Mouse (Mus musculus): ENCODE results near the gene Bloc1s6. TPM values are rescaled to one million over a fixed set of nuclear protein-coding genes. Genes with fewer than 3 reads are reported as not detected.
A peak's percentile ranks its signal among the peaks of the same experiment; 100 is the strongest.

Gene Bloc1s6
- 66.6 and 69.0 TPM in 2 replicates for polyA plus RNA-seq (2014; fragmentation: Nextera tagmentation; extraction: Ambion mirVana)

DNA sequence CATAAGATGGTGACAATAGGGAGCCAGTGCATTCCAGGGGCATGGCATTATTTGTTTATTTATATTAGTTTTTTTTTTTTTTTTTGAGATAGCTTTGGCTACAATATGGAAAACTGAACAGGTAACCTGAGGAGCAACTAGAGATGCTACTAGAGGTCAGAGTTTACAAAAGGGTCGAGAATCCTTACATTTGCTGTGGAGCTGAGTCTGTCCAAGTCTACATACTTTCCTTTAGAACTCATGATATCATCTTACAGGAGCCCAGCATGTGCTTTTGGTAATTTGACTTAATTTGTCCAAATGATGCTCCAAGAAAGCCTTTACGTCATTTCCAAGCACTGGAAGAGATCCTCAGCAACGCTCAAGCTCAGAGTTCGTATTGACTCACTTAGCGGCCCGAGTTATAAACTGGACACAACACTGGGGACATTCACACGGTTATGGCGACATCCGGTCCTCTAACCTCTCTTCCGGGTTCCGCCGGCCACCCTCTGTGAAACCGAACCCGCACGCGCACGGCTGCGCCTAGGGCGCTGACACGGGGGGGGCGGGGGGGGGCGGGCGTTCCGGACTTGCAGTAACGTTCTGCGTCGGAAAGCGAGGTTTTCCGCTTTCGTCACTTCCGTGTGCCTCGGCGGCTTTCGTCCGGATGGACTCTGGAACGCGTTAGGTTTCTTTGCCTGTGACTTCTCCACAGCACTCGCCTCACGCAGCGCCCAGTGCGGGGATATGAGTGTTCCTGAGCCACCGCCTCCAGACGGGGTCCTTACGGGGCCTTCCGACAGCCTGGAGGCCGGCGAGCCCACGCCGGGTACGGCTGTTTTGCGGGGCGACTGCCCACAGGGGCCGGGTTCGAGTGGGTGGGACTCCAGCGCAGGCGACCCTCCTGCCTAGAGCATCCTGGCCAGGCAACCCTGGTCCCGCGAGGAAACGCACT is at the start of gene Bloc1s6:
TSS of gene Bloc1s6 (plus strand) at position 610 of the 937 bp plus-strand sequence.
- Histone ChIP-seq H3K36me3 (ENCODE audit: control insufficient read depth, insufficient read depth, low read length) (no peaks in the 10 kb centered on the region), H3K4me3 (ENCODE audit: low read depth, low read length) (peak within 1 kb of the TSS; percentile 77), H3K4me1 (replicated peaks; ENCODE audit: control insufficient read depth, insufficient read depth, low read length) (no peaks in the 10 kb centered on the region), H3K9me3 (ENCODE audit: control insufficient read depth, low read length) (no peaks in the 10 kb centered on the region), H3K9ac (ENCODE audit: low read depth, low read length) (peak within 1 kb of the TSS; percentile 94), H3K27me3 (ENCODE audit: control insufficient read depth, insufficient read depth, low read length) (0 out of 2 replicates have a peak, but pooled peaks cover 2% of the 10 kb centered on the region), H3K27ac (ENCODE audit: low read depth, low read length) (peak within 1 kb of the TSS; percentile 86), H3K4me2 (replicated peaks; ENCODE audit: low read depth, low read length) (peak within 1 kb of the TSS; percentile 66)
- peak; percentile 97 for ATAC-seq (ENCODE audit: low FRiP score)
- peak; percentile 96 for DNase-seq (ENCODE audit: low spot score)
- WGBS, result under 1% methylated on average over 48 of the region's 59 CpGs

DNA sequence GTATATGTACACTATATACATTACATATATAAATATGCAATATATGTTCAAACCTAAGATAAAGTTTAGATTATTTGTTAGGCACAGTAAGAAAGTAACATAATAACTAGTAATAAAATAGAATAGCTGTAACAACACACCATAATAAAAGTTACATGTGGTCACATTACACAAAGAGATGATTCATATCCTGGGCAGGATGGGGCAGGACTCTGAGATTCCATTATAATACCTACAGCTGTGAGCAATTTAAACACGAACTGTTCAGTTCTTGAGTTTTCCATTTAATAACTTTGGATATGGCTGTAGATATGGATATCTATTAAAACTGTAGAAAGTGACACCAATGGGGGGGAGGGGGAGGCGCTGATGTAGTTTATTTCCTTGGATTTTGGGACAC is 40.8 kb upstream of the Bloc1s6 start:
- Histone ChIP-seq H3K9ac (ENCODE audit: low read depth, low read length) (no peak overlapping the region), H3K36me3 (ENCODE audit: control insufficient read depth, insufficient read depth, low read length) (no peaks in the 10 kb centered on the region), H3K27ac (ENCODE audit: low read depth, low read length) (no peak overlapping the region), H3K9me3 (ENCODE audit: control insufficient read depth, low read length) (no peaks in the 10 kb centered on the region), H3K4me1 (replicated peaks; ENCODE audit: control insufficient read depth, insufficient read depth, low read length) (peaks cover 2% of the 10 kb centered on the region; the same call in 1 of the 2 replicates), H3K4me3 (ENCODE audit: low read depth, low read length) (no peak overlapping the region), H3K4me2 (replicated peaks; ENCODE audit: low read depth, low read length) (no peak overlapping the region), H3K27me3 (ENCODE audit: control insufficient read depth, insufficient read depth, low read length) (no peaks in the 10 kb centered on the region)
- 93% methylated on average over 2 of the region's 2 CpGs for WGBS
- DNase-seq (ENCODE audit: low spot score) (no peak), ATAC-seq (ENCODE audit: low FRiP score) (no peak)

GRCm38 (mm10) chr2:122701012-122701411 is 37.3 kb upstream of the Bloc1s6 start:
- peak overlapping the region; percentile 88; the same call in 1 of the 2 replicates for H3K4me2 ChIP-seq (replicated peaks; ENCODE audit: low read depth, low read length)
- DNase-seq (ENCODE audit: low spot score) (no peak), ATAC-seq (ENCODE audit: low FRiP score) (no peak)
- H3K27me3 ChIP-seq (ENCODE audit: control insufficient read depth, insufficient read depth, low read length), result no peaks in the 10 kb centered on the region
- peaks cover 2% of the 10 kb centered on the region; the same call in 1 of the 2 replicates for H3K4me1 ChIP-seq (replicated peaks; ENCODE audit: control insufficient read depth, insufficient read depth, low read length)
- no peaks in the 10 kb centered on the region for H3K9me3 ChIP-seq (ENCODE audit: control insufficient read depth, low read length)
- no peak overlapping the region for H3K4me3 ChIP-seq (ENCODE audit: low read depth, low read length)
- H3K27ac ChIP-seq (ENCODE audit: low read depth, low read length), result no peak overlapping the region
- no peaks in the 10 kb centered on the region for H3K36me3 ChIP-seq (ENCODE audit: control insufficient read depth, insufficient read depth, low read length)
- 64% methylated on average over 8 of the region's 8 CpGs for WGBS
- H3K9ac ChIP-seq (ENCODE audit: low read depth, low read length), result no peak overlapping the region

GRCm38 (mm10) chr2:122701871-122702180 is 36.5 kb upstream of the Bloc1s6 start:
- peak overlapping the region; percentile 40 for H3K9ac ChIP-seq (ENCODE audit: low read depth, low read length)
- peak overlapping the region; percentile 88 for H3K4me2 ChIP-seq (replicated peaks; ENCODE audit: low read depth, low read length)
- DNase-seq (ENCODE audit: low spot score), result no peak
- under 1% methylated on average over 15 of the region's 15 CpGs for WGBS
- no peaks in the 10 kb centered on the region for H3K36me3 ChIP-seq (ENCODE audit: control insufficient read depth, insufficient read depth, low read length)
- H3K9me3 ChIP-seq (ENCODE audit: control insufficient read depth, low read length), result no peaks in the 10 kb centered on the region
- H3K27ac ChIP-seq (ENCODE audit: low read depth, low read length), result no peak overlapping the region
- no peaks in the 10 kb centered on the region for H3K27me3 ChIP-seq (ENCODE audit: control insufficient read depth, insufficient read depth, low read length)
- no peak for ATAC-seq (ENCODE audit: low FRiP score)
- peaks cover 2% of the 10 kb centered on the region; the same call in 1 of the 2 replicates for H3K4me1 ChIP-seq (replicated peaks; ENCODE audit: control insufficient read depth, insufficient read depth, low read length)
- H3K4me3 ChIP-seq (ENCODE audit: low read depth, low read length), result peak overlapping the region; percentile 43

DNA sequence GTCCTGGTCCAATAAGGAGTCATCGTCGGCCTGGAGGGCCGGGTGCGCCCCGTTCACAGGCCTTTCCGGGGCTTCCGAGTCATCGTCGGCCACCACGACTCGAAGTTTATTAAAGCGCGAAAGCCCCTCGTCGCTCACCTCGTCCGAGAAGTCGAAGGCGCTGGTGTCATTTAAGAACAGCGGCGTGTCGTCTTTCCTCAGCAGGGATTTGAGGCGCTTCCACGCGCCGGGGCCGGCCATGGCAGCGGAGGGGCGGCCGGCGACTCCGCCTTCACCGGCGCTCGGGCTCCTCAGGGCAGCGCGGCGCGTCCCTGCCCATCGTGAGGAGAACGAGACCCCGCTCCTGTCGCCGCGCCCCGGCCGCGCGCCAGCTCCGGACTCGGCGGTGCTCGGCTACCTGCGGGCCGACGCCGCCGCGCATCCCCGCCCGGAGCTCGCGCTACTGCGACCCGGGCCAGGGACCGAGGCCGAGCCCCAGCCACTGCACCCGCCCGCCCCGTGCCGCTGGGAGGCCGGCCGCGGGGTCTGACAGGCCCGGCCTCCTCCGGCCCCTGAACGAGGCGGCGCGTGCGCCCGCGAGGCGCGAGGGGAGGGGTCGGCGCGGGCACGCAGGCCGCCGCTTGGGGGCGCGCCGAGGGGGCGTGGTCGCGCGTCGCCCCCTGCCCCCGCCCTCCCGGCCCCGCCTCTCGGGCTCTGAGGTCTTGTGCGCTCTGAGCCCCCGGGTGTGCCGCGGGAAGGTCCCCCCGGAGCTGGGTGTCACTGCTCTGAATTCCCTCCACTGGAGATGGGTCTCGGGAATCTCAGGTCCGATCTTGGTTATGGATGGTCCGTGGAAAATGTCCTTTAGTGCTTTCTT is 35.9 kb upstream of the Bloc1s6 start, which contains the start of gene Slc30a4:
TSS of gene Slc30a4 (minus strand) at position 483 of the 856 bp plus-strand sequence.
- peak; percentile 89 for DNase-seq (ENCODE audit: low spot score)
- under 1% methylated on average over 82 of the region's 111 CpGs for WGBS
- no peaks in the 10 kb centered on the region for H3K9me3 ChIP-seq (ENCODE audit: control insufficient read depth, low read length)

DNA sequence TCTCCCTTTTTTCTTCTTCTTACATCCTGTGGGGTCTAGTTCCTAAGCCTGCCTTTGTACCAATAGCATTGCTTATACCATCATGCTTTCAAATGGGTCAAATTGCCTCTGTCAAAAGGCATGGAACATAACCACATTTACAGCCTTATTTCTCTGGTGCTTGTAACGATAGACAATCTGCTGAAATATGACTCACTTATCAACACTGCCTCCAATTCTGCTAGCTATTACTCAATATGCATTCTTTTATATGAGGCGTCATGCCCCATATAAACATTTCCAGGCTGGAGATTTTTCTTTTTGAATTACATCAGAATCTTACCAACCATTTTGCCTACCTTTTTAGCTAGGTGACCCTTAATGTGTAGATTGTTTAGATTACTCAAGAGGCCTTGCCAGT is 33.7 kb upstream of the Bloc1s6 start:
- Histone ChIP-seq H3K4me2 (replicated peaks; ENCODE audit: low read depth, low read length) (no peak overlapping the region), H3K4me1 (replicated peaks; ENCODE audit: control insufficient read depth, insufficient read depth, low read length) (peaks cover 2% of the 10 kb centered on the region; the same call in 1 of the 2 replicates), H3K36me3 (ENCODE audit: control insufficient read depth, insufficient read depth, low read length) (no peaks in the 10 kb centered on the region), H3K27ac (ENCODE audit: low read depth, low read length) (no peak overlapping the region), H3K4me3 (ENCODE audit: low read depth, low read length) (no peak overlapping the region), H3K27me3 (ENCODE audit: control insufficient read depth, insufficient read depth, low read length) (no peaks in the 10 kb centered on the region), H3K9ac (ENCODE audit: low read depth, low read length) (no peak overlapping the region), H3K9me3 (ENCODE audit: control insufficient read depth, low read length) (no peaks in the 10 kb centered on the region)
- WGBS, result 87% methylated on average over 2 of the region's 2 CpGs
- ATAC-seq (ENCODE audit: low FRiP score) (no peak), DNase-seq (ENCODE audit: low spot score) (no peak)

More for the DNA sequence above, 35.9 kb upstream of the Bloc1s6 start, which contains the start of gene Slc30a4:
- peak within 1 kb of the TSS; percentile 88 for H3K4me2 ChIP-seq (replicated peaks; ENCODE audit: low read depth, low read length)
- no peaks in the 10 kb centered on the region for H3K27me3 ChIP-seq (ENCODE audit: control insufficient read depth, insufficient read depth, low read length)
- H3K9ac ChIP-seq (ENCODE audit: low read depth, low read length), result peak within 1 kb of the TSS; percentile 40
- no peaks in the 10 kb centered on the region for H3K36me3 ChIP-seq (ENCODE audit: control insufficient read depth, insufficient read depth, low read length)
- H3K4me3 ChIP-seq (ENCODE audit: low read depth, low read length), result peak within 1 kb of the TSS; percentile 43
- H3K4me1 ChIP-seq (replicated peaks; ENCODE audit: control insufficient read depth, insufficient read depth, low read length), result peaks cover 2% of the 10 kb centered on the region; the same call in 1 of the 2 replicates
- peak; percentile 99 for ATAC-seq (ENCODE audit: low FRiP score)
- no peak within 1 kb of the TSS for H3K27ac ChIP-seq (ENCODE audit: low read depth, low read length)

DNA sequence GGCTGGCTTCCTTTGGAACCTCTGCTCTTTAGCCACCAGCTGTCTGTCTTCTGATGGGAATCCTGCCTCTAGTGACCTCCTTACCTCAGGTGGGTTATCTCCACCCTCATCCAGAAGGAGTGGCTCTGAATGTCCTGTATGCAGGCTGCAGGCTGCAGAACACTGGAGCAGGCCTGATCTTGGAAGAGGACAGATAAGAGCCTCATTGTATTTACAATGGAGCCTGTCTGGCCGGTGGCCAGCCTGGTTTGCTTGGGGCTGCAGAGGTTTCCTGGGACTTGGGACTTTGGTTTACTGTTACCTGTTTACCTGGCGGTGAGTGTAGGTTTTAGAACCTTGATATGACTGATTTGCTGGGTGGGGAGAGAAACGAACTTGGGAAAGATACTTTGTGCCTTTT is 30.2 kb upstream of the Bloc1s6 start:
- Histone ChIP-seq H3K9me3 (ENCODE audit: control insufficient read depth, low read length) (no peaks in the 10 kb centered on the region), H3K36me3 (ENCODE audit: control insufficient read depth, insufficient read depth, low read length) (no peaks in the 10 kb centered on the region), H3K27ac (ENCODE audit: low read depth, low read length) (no peak overlapping the region), H3K9ac (ENCODE audit: low read depth, low read length) (no peak overlapping the region), H3K4me1 (replicated peaks; ENCODE audit: control insufficient read depth, insufficient read depth, low read length) (no peaks in the 10 kb centered on the region), H3K27me3 (ENCODE audit: control insufficient read depth, insufficient read depth, low read length) (no peaks in the 10 kb centered on the region), H3K4me3 (ENCODE audit: low read depth, low read length) (no peak overlapping the region), H3K4me2 (replicated peaks; ENCODE audit: low read depth, low read length) (no peak overlapping the region)
- WGBS, result 83% methylated on average over 3 of the region's 3 CpGs
- DNase-seq (ENCODE audit: low spot score), result no peak
- ATAC-seq (ENCODE audit: low FRiP score), result no peak

GRCm38 (mm10) chr2:122709156-122709555 is 29.1 kb upstream of the Bloc1s6 start:
- H3K27ac ChIP-seq (ENCODE audit: low read depth, low read length), result no peak overlapping the region
- WGBS, result 88% methylated on average over 1 of the region's 1 CpGs

More at GRCm38 (mm10) chr2:122709156-122709555, 29.1 kb upstream of the Bloc1s6 start:
- Histone ChIP-seq H3K27me3 (ENCODE audit: control insufficient read depth, insufficient read depth, low read length) (no peaks in the 10 kb centered on the region), H3K4me2 (replicated peaks; ENCODE audit: low read depth, low read length) (no peak overlapping the region), H3K9ac (ENCODE audit: low read depth, low read length) (no peak overlapping the region), H3K36me3 (ENCODE audit: control insufficient read depth, insufficient read depth, low read length) (no peaks in the 10 kb centered on the region), H3K9me3 (ENCODE audit: control insufficient read depth, low read length) (no peaks in the 10 kb centered on the region), H3K4me3 (ENCODE audit: low read depth, low read length) (no peak overlapping the region), H3K4me1 (replicated peaks; ENCODE audit: control insufficient read depth, insufficient read depth, low read length) (no peaks in the 10 kb centered on the region)
- no peak for ATAC-seq (ENCODE audit: low FRiP score)
- DNase-seq (ENCODE audit: low spot score), result no peak

Measured in hindbrain, embryonic 11.5 days (tissue).